Mouse (Mus musculus) liver, postnatal 0 days (tissue): ENCODE measurements around the gene Nav2. TPM values are rescaled to one million over a fixed set of nuclear protein-coding genes. Genes with fewer than 3 reads are reported as not detected.

Experiments used
- ATAC-seq: fragments of 200-750 bp; cut with Nextera tagmentation; 2 replicates; pipeline ENCODE4 v1.8.0; 2017; ENCODE audit warnings: mild to moderate bottlenecking, moderate library complexity
- DNase-seq: peaks from one replicate; pipeline ENCODE4 v3.0.0-alpha.2; 2016
- H3K27ac ChIP-seq: fragments of 300-500 bp; sonication (generic); 2 replicates; pipeline ENCODE4 v1.5.1; 2014; ENCODE audit warnings: antibody characterized with exemption, moderate library complexity, mild to moderate bottlenecking, low read depth
- H3K27me3 ChIP-seq: fragments of 300-500 bp; sonication (generic); 2 replicates; pipeline ENCODE4 v1.6.1; 2014; ENCODE audit warnings: low read length, control low read depth, mixed read lengths; ENCODE audit not compliant: insufficient read depth
- H3K36me3 ChIP-seq: fragments of 300-500 bp; sonication (generic); replicated peaks from 2 replicates; pipeline ENCODE4 v1.6.1; 2014; ENCODE audit warnings: mild to moderate bottlenecking, control low read depth, low read length, moderate library complexity, mixed read lengths; ENCODE audit not compliant: insufficient read depth
- H3K4me1 ChIP-seq: fragments of 300-500 bp; sonication (generic); 2 replicates; pipeline ENCODE4 v1.6.1; 2014; ENCODE audit warnings: antibody characterized with exemption, mild to moderate bottlenecking, control low read depth; ENCODE audit not compliant: insufficient read depth
- H3K4me2 ChIP-seq: fragments of 300-500 bp; sonication (generic); 2 replicates; pipeline ENCODE4 v1.6.1; 2014; ENCODE audit warnings: low read depth, mild to moderate bottlenecking, low read length, moderate library complexity, mixed read lengths
- H3K4me3 ChIP-seq: fragments of 300-500 bp; sonication (generic); 2 replicates; pipeline ENCODE4 v1.5.1; 2014; ENCODE audit warnings: low read depth, low read length
- H3K9ac ChIP-seq: fragments of 300-500 bp; sonication (generic); replicated peaks from 2 replicates; pipeline ENCODE4 v1.6.1; 2014; ENCODE audit warnings: mild to moderate bottlenecking, moderate library complexity
- H3K9me3 ChIP-seq: fragments of 300-500 bp; sonication (generic); 2 replicates; pipeline ENCODE4 v1.6.1; 2016; ENCODE audit warnings: mild to moderate bottlenecking, control low read depth, low read length, mixed read lengths
- CTCF ChIP-seq: sonication (generic); IDR thresholded peaks from 2 replicates; pipeline ENCODE4 v1.5.1; 2016; ENCODE audit warnings: antibody characterized with exemption, low read depth
- EP300 ChIP-seq: IDR thresholded peaks from 2 replicates; pipeline ENCODE4 v1.6.1; 2016; ENCODE audit warnings: antibody characterized with exemption, low read depth, mild to moderate bottlenecking
- WGBS: fragments of 180-500 bp; shearing (Covaris S2); extraction: QIAGEN DNeasy Blood & Tissue Kit; methylation state at CpG from one replicate; pipeline ENCODE4 v1.1.7; 2014; ENCODE audit not compliant: insufficient replicate concordance; 5-methylcytosine and 5-hydroxymethylcytosine counted together
- polyA plus RNA-seq: library from polyadenylated mRNA; unstranded; fragments of >200 nt; fragmentation: Nextera tagmentation; extraction: Ambion mirVana; gene quantifications from 2 replicates; pipeline ENCODE4 v1.2.1, GENCODE M21; 2015

Nav2 gene
- polyA plus RNA-seq, 1 experiment from 2014 or later, result 3.3 TPM

GRCm38 (mm10) chr7:49076283-49076694 is 167.8 kb downstream of the Nav2 start:
- Histone ChIP-seq H3K4me2 (no peak overlapping the region), H3K36me3 (no peaks in the 10 kb centered on the region), H3K9ac (no peak overlapping the region), H3K4me3 (no peak overlapping the region), H3K27ac (no peak overlapping the region), H3K27me3 (no peaks in the 10 kb centered on the region), H3K4me1 (no peaks in the 10 kb centered on the region), H3K9me3 (no peaks in the 10 kb centered on the region)
- WGBS, result 66% methylated on average over 8 of the region's 8 CpGs
- TF ChIP-seq EP300, result no peak
- TF ChIP-seq CTCF, result no peak
- no peak for ATAC-seq
- no peak for DNase-seq

GRCm38 (mm10) chr7:49078930-49079329 is 170.4 kb downstream of the Nav2 start:
- no peak for TF ChIP-seq EP300
- WGBS, result 77% methylated on average over 5 of the region's 5 CpGs
- Histone ChIP-seq H3K4me2 (no peak overlapping the region), H3K4me3 (no peak overlapping the region), H3K27me3 (no peaks in the 10 kb centered on the region), H3K36me3 (no peaks in the 10 kb centered on the region), H3K4me1 (no peaks in the 10 kb centered on the region), H3K9ac (no peak overlapping the region), H3K27ac (no peak overlapping the region), H3K9me3 (no peaks in the 10 kb centered on the region)
- DNase-seq (no peak), ATAC-seq (no peak)

GRCm38 (mm10) chr7:49082585-49083165 is 174.2 kb downstream of the Nav2 start:
- no peaks in the 10 kb centered on the region for H3K36me3 ChIP-seq
- no peaks in the 10 kb centered on the region for H3K4me1 ChIP-seq
- no peak for ATAC-seq
- no peak overlapping the region for H3K9ac ChIP-seq
- 56% methylated on average over 4 of the region's 4 CpGs for WGBS
- no peaks in the 10 kb centered on the region for H3K27me3 ChIP-seq
- H3K27ac ChIP-seq, result no peak overlapping the region
- DNase-seq, result no peak
- TF ChIP-seq CTCF (no peak), EP300 (no peak)
- no peak overlapping the region for H3K4me2 ChIP-seq
- no peaks in the 10 kb centered on the region for H3K9me3 ChIP-seq
- no peak overlapping the region for H3K4me3 ChIP-seq

GRCm38 (mm10) chr7:49084768-49085167 is 176.3 kb downstream of the Nav2 start:
- DNase-seq (no peak), ATAC-seq (no peak)
- H3K4me3 ChIP-seq, result no peak overlapping the region
- no peaks in the 10 kb centered on the region for H3K36me3 ChIP-seq
- no peak overlapping the region for H3K4me2 ChIP-seq
- no peaks in the 10 kb centered on the region for H3K4me1 ChIP-seq
- WGBS, result 61% methylated on average over 8 of the region's 8 CpGs
- no peak overlapping the region for H3K9ac ChIP-seq
- no peaks in the 10 kb centered on the region for H3K9me3 ChIP-seq
- TF ChIP-seq CTCF (no peak), EP300 (no peak)
- H3K27ac ChIP-seq, result no peak overlapping the region
- no peaks in the 10 kb centered on the region for H3K27me3 ChIP-seq

DNA sequence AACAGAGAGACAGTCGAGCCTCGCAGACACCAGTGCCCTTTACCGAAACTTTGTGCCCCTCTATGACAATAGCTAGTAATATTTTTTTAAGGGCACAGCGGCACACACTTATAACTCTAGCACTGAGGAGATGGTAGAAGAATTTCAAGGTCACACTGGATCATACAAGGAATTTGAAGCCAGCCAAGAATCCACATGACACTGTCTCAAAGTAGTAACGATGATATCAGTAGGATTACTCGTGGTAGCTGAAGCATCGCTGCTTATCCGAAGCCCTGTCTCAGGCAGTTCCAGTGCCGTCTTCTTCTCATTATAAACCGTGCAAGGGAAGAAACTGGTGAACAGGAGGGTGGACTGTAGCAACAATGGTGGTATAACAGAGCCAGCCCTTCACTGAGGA is 177.2 kb downstream of the Nav2 start:
- TF ChIP-seq EP300 (no peak), CTCF (no peak)
- no peak for ATAC-seq

DNA sequence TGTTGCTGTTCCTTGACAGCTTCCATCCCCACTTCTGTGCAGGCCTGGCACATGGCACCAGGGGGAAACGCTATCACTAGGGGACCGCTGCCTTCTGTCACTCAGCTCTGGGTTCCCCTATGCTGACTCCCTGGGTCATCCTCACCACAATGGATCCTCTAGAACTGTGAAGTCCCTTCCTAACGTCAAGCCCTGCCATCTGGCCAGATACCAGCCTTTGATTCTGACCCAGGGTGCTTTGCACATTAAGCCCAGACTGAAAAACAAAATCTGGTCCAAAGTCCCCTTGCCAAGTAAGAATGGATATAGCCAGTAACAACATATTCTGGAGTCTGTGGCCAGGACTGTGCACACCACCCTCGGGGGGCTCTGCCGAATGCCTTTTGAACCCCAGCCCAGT is 178.6 kb downstream of the Nav2 start:
- Histone ChIP-seq H3K36me3 (no peaks in the 10 kb centered on the region), H3K27ac (no peak overlapping the region), H3K4me1 (no peaks in the 10 kb centered on the region), H3K27me3 (no peaks in the 10 kb centered on the region), H3K4me2 (no peak overlapping the region), H3K9ac (no peak overlapping the region), H3K9me3 (no peaks in the 10 kb centered on the region), H3K4me3 (no peak overlapping the region)
- TF ChIP-seq CTCF, result no peak
- no peak for TF ChIP-seq EP300
- ATAC-seq, result no peak
- WGBS, result 67% methylated on average over 5 of the region's 5 CpGs
- no peak for DNase-seq

More for the DNA sequence above, 177.2 kb downstream of the Nav2 start:
- Histone ChIP-seq H3K36me3 (no peaks in the 10 kb centered on the region), H3K4me2 (no peak overlapping the region), H3K27ac (no peak overlapping the region), H3K27me3 (no peaks in the 10 kb centered on the region), H3K4me3 (no peak overlapping the region), H3K9me3 (no peaks in the 10 kb centered on the region), H3K4me1 (no peaks in the 10 kb centered on the region), H3K9ac (no peak overlapping the region)
- WGBS, result 77% methylated on average over 10 of the region's 10 CpGs
- no peak for DNase-seq
